Mouse (Mus musculus) intestine, embryonic 15.5 days (tissue): ENCODE data around the gene Bcl2. TPM values are rescaled to one million over a fixed set of nuclear protein-coding genes. Genes with fewer than 3 reads are reported as not detected.
A peak's percentile ranks its signal among the peaks of the same experiment; 100 is the strongest.

ENCODE experiments used
- ATAC-seq: fragments of 200-750 bp; cut with Nextera tagmentation; 2 replicates; pipeline ENCODE4 v1.8.0; 2017; ENCODE audit warnings: moderate TSS enrichment, moderate library complexity
- H3K27ac ChIP-seq: fragments of 300-500 bp; sonication (generic); 2 replicates; pipeline ENCODE4 v1.5.1; 2015; ENCODE audit warnings: mild to moderate bottlenecking, inconsistent platforms
- H3K27me3 ChIP-seq: fragments of 300-500 bp; sonication (generic); replicated peaks from 2 replicates; pipeline ENCODE4 v1.6.1; 2015; ENCODE audit warnings: inconsistent platforms
- H3K36me3 ChIP-seq: fragments of 300-500 bp; sonication (generic); 2 replicates; pipeline ENCODE4 v1.6.1; 2015; ENCODE audit warnings: inconsistent platforms
- H3K4me1 ChIP-seq: fragments of 300-500 bp; sonication (generic); replicated peaks from 2 replicates; pipeline ENCODE4 v1.6.1; 2015; ENCODE audit warnings: inconsistent platforms
- H3K4me2 ChIP-seq: fragments of 300-500 bp; sonication (generic); replicated peaks from 2 replicates; pipeline ENCODE4 v1.6.1; 2015; ENCODE audit warnings: mild to moderate bottlenecking, inconsistent platforms
- H3K4me3 ChIP-seq: fragments of 300-500 bp; sonication (generic); replicated peaks from 2 replicates; pipeline ENCODE4 v1.5.1; 2015; ENCODE audit warnings: inconsistent platforms
- H3K9ac ChIP-seq: fragments of 300-500 bp; sonication (generic); 2 replicates; pipeline ENCODE4 v1.6.1; 2015; ENCODE audit warnings: inconsistent platforms
- H3K9me3 ChIP-seq: fragments of 300-500 bp; sonication (generic); 2 replicates; pipeline ENCODE4 v1.6.1; 2016; ENCODE audit warnings: inconsistent platforms
- WGBS: fragments of 180-500 bp; shearing (Covaris S2); methylation state at CpG from one replicate; pipeline ENCODE4 v1.1.7; 2015; 5-methylcytosine and 5-hydroxymethylcytosine counted together
- polyA plus RNA-seq: library from polyadenylated mRNA; unstranded; fragments of >200 nt; fragmentation: Nextera tagmentation; extraction: Ambion mirVana; gene quantifications from 2 replicates; pipeline ENCODE4 v1.2.1, GENCODE M21; 2015

Gene Bcl2
- polyA plus RNA-seq, 1 experiment from 2014 or later: 13.2 TPM

DNA sequence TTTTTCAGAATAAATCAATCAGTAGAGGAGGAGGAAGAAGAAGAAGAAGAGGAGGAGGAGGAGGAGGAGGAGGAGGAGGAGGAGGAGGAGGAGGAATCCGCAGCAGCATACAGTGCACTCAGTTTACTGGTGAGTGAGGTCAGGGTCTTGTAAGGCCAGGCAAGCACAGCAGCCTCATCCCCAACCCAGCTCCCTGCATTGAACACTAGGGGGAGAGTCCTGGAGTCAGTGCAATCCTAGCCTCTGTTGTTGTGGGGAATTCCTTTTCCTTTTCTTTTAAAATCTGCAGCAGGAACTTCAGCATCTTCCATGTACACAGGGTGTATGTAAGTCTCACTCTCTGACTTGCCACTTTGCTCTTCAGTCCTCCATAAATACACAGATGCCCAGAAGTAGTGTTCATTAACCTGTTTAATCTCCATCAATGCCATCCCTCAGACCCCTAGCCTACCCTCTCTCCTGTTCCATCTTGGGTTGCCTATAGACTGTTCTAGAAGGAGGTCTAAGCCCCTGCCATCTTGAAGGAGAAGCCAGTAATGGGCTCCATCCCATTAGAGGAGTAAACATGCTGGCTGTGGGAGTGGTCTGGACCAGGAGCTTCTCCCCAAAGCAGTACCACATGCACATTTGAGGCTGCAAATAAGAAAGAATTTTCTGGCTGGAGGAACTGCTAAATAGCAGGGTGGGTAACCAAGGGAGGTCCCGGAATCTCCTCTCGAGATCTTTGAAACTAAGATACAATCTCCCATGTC is 85.2 kb downstream of the Bcl2 start:
- 31% methylated on average over 3 of the region's 3 CpGs for WGBS
- Histone ChIP-seq H3K27ac (peak overlapping the region; percentile 52; the same call in 1 of the 2 replicates), H3K9ac (no peak overlapping the region), H3K4me1 (peaks cover 20% of the 10 kb centered on the region), H3K4me2 (peak overlapping the region; percentile 35), H3K4me3 (no peak overlapping the region), H3K9me3 (no peaks in the 10 kb centered on the region), H3K27me3 (no peaks in the 10 kb centered on the region), H3K36me3 (no peaks in the 10 kb centered on the region)
- ATAC-seq: peak; percentile 37

DNA sequence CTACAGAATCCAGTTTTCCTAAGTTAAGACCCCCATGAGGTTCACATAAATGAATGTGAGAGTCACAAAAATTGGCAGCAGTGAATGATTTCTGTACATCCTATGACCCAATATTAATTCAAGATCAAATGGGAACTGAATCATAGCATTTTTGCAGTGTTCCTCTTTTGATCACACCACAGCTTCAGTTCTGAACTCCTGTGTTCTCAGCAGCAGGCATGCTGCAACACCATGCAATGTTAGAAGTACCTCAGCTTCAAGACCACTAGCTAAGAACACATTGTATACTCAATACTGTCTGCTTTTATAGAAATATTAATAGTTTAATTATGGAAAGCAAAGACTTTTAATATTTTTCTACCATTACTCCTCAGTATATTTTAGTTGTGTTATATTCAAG is 85.8 kb downstream of the Bcl2 start:
- no peaks in the 10 kb centered on the region for H3K36me3 ChIP-seq
- no peak overlapping the region for H3K9ac ChIP-seq
- H3K27ac ChIP-seq: no peak overlapping the region
- H3K4me3 ChIP-seq: no peak overlapping the region
- peaks cover 20% of the 10 kb centered on the region for H3K4me1 ChIP-seq
- no peaks in the 10 kb centered on the region for H3K27me3 ChIP-seq
- H3K4me2 ChIP-seq: no peak overlapping the region
- no peak for ATAC-seq
- no peaks in the 10 kb centered on the region for H3K9me3 ChIP-seq

DNA sequence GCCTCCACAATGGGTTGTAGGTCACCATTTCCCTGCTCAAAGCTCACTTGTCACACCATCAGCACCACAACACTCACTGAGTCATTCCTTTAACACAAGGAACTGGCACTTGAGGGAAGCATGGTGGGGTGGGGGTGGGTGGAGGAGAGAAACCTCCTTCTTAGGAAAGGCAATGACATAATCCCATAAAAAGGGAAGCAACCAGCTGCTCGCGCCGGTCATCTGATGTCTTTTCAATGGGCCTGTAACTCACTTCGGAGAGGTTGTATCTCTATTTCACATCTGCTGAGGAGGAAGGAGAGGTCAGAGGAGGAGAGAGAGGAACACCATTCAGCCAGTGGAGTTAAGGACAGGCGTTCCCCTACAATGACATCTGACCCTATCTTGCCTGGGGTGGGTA is 86.8 kb downstream of the Bcl2 start:
- no peak overlapping the region for H3K4me3 ChIP-seq
- no peak overlapping the region for H3K4me2 ChIP-seq
- ATAC-seq: no peak
- H3K36me3 ChIP-seq: no peaks in the 10 kb centered on the region
- H3K27me3 ChIP-seq: no peaks in the 10 kb centered on the region
- H3K4me1 ChIP-seq: peaks cover 20% of the 10 kb centered on the region
- H3K27ac ChIP-seq: no peak overlapping the region
- H3K9ac ChIP-seq: no peak overlapping the region
- no peaks in the 10 kb centered on the region for H3K9me3 ChIP-seq
- 52% methylated on average over 5 of the region's 5 CpGs for WGBS

DNA sequence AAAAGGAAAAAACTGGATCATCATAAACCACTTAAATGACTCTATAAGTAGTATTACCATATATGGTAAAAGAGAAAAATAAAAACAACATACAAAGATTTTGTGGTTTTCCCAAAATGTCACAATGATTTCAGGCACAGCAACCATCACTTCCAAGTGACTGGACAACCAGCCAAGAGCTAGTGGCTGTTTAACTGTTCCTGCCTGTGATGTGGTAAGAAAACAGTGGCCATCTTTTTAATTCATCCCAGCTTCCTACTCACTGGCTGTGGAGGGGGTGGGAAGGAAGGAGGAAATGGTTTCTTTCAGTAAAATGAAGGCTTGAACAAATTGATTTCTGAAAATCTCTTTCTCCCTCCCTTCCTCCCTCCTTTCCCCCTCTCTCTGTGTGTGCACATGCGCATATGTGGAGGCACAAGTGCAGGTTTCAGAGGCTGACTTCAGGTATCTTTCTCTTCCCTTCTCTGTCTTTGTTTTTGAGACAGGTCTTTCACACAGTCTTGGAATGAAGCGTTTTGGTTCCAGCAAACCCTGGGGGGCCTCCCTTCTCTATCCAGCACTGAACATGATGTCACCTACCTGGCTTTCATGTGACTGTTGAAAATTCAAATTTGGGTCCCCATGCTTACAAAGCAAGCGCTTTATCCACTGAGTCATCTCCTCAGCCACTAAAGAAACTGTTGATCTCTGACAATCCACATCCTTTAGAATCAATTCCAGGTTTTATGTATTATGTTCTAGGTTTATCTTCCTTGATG is 93.7 kb downstream of the Bcl2 start:
- no peaks in the 10 kb centered on the region for H3K9me3 ChIP-seq
- H3K27ac ChIP-seq: no peak overlapping the region
- H3K4me2 ChIP-seq: no peak overlapping the region
- ATAC-seq: no peak
- H3K9ac ChIP-seq: no peak overlapping the region
- no peaks in the 10 kb centered on the region for H3K27me3 ChIP-seq
- H3K4me3 ChIP-seq: no peak overlapping the region
- H3K4me1 ChIP-seq: no peaks in the 10 kb centered on the region
- H3K36me3 ChIP-seq: no peaks in the 10 kb centered on the region
- 88% methylated on average over 3 of the region's 3 CpGs for WGBS

- no peaks in the 10 kb centered on the region for H3K4me1 ChIP-seq
- no peak overlapping the region for H3K4me2 ChIP-seq
- no peak for ATAC-seq
- no peak overlapping the region for H3K9ac ChIP-seq
- no peaks in the 10 kb centered on the region for H3K36me3 ChIP-seq
- no peak overlapping the region for H3K4me3 ChIP-seq
- H3K9me3 ChIP-seq: no peaks in the 10 kb centered on the region
- no peaks in the 10 kb centered on the region for H3K27me3 ChIP-seq
- 61% methylated on average over 3 of the region's 3 CpGs for WGBS
- no peak overlapping the region for H3K27ac ChIP-seq
These were observed 95.3 kb downstream of the Bcl2 start for GRCm38 (mm10) chr1:106618814-106619213.

DNA sequence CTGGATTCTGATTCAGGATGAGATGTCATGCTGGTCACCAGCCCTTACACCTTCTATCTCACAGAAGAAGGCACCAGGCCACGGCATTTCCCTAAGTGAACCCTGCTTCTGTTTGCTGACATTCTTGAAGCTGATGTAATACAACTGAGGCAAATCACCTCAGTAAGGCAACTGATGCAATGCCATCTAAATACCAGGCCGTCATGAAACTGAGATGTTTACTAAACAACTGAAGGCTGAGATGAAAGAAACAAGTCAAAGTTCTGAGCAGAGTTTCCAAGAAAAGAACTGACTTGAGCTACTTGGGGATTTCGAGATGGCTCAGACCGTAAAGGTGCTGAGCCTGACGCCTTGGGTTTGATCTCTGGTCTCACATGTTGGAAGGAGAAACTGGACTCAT is 97.1 kb downstream of the Bcl2 start:
- WGBS: 81% methylated on average over 5 of the region's 5 CpGs
- no peaks in the 10 kb centered on the region for H3K27me3 ChIP-seq
- no peak for ATAC-seq

GRCm38 (mm10) chr1:106613371-106613770 is 100.7 kb downstream of the Bcl2 start:
- Histone ChIP-seq H3K9me3 (no peaks in the 10 kb centered on the region), H3K27me3 (no peaks in the 10 kb centered on the region), H3K4me1 (peaks cover 6% of the 10 kb centered on the region; the same call in 1 of the 2 replicates), H3K9ac (no peak overlapping the region), H3K4me2 (no peak overlapping the region), H3K36me3 (no peaks in the 10 kb centered on the region), H3K4me3 (no peak overlapping the region), H3K27ac (no peak overlapping the region)
- no peak for ATAC-seq
- 84% methylated on average over 5 of the region's 5 CpGs for WGBS

More for the DNA sequence above, 97.1 kb downstream of the Bcl2 start:
- no peak overlapping the region for H3K4me2 ChIP-seq
- H3K4me1 ChIP-seq: 0 out of 2 replicates have a peak, but pooled peaks cover 2% of the 10 kb centered on the region
- no peaks in the 10 kb centered on the region for H3K9me3 ChIP-seq
- H3K36me3 ChIP-seq: no peaks in the 10 kb centered on the region
- no peak overlapping the region for H3K9ac ChIP-seq
- H3K4me3 ChIP-seq: no peak overlapping the region
- H3K27ac ChIP-seq: no peak overlapping the region

GRCm38 (mm10) chr1:106612166-106613031 is 101.7 kb downstream of the Bcl2 start:
- Histone ChIP-seq H3K4me3 (no peak overlapping the region), H3K27ac (no peak overlapping the region), H3K36me3 (no peaks in the 10 kb centered on the region), H3K9ac (no peak overlapping the region), H3K4me1 (peaks cover 6% of the 10 kb centered on the region; the same call in 1 of the 2 replicates), H3K4me2 (no peak overlapping the region), H3K9me3 (no peaks in the 10 kb centered on the region), H3K27me3 (no peaks in the 10 kb centered on the region)
- ATAC-seq: peak; percentile 11; the same call in 1 of the 2 replicates
- 67% methylated on average over 8 of the region's 8 CpGs for WGBS

DNA sequence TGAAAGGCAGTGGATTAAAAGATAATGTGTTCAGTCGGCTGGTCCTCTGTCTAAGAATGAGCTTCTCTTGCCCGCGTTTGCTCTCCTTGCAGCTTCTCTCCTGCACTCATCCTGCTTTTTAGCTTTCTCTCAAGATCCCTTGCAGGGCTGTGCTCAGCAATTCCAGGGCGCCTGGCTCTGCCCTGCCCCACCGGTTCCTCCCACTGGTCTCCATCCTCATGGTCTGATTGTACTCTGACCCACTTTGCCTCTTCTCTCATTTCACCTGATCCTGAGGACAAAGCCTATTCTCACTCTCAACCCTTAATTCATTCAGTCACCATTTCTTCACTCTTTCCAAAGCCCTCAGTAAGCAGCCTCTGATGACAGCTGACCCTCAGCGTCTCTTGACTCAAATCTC is 102.8 kb downstream of the Bcl2 start:
- 73% methylated on average over 6 of the region's 6 CpGs for WGBS
- Histone ChIP-seq H3K27me3 (no peaks in the 10 kb centered on the region), H3K27ac (no peak overlapping the region), H3K9me3 (no peaks in the 10 kb centered on the region), H3K9ac (no peak overlapping the region), H3K4me1 (peaks cover 6% of the 10 kb centered on the region; the same call in 1 of the 2 replicates), H3K36me3 (no peaks in the 10 kb centered on the region), H3K4me2 (no peak overlapping the region), H3K4me3 (no peak overlapping the region)
- ATAC-seq: peak; percentile 66

DNA sequence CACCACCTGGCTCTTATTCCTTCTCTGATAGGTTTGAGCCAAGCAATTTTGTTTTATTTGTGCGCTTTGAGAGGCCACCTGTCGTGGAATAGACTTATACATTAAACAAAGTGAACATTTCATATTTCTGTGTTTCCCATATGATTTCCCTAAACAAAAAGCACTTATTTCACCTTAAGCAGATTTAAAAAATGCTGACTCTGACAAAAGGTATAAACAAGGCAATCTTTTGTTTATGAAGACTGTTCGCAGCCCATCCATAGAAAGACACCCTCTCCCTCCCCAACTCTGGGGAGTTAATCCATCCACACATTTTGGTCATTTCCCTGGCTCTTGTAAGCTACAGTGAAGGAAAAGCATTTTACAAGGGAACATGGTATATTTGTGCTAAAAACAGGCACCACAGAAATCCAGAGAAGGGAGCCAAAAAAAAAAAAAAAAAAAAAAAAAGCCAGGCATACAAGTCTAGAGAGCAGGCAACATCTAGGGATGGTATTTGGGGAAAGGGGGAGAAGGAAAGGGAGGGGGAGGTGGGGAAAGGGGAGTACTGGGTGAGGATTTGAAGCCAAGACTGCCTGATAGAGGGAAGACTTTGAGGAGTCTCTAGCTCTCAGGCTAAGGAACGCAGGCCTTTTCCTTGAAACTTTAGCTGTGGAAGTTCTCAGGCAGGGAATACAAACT is 105.8 kb downstream of the Bcl2 start:
- H3K4me3 ChIP-seq: no peak overlapping the region
- no peaks in the 10 kb centered on the region for H3K36me3 ChIP-seq
- no peaks in the 10 kb centered on the region for H3K27me3 ChIP-seq
- H3K9me3 ChIP-seq: no peaks in the 10 kb centered on the region
- H3K4me1 ChIP-seq: peaks cover 11% of the 10 kb centered on the region
- H3K27ac ChIP-seq: no peak overlapping the region
- WGBS: 59% methylated on average over 4 of the region's 4 CpGs
- no peak overlapping the region for H3K4me2 ChIP-seq
- no peak overlapping the region for H3K9ac ChIP-seq
- no peak for ATAC-seq

DNA sequence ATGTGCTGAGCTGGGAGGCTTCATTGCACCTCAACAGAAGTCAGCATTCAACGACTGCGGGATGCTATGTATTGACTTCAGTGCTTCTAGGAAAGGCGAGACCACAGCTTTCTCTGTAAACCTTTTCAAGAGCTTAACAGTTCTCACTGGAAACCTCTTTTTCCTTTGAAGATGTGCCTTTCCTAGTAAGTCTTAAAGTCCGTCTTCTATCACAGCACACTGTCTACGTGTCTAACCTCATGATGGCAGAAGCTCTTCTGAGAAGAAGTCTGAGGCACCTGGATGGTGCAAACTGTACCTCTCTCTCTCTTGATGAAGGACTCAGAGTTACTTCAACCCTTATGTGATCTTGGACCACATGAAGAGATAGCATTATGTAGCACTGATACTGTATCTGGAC is 107.1 kb downstream of the Bcl2 start:
- peaks cover 16% of the 10 kb centered on the region for H3K4me1 ChIP-seq
- no peak for ATAC-seq
- no peak overlapping the region for H3K27ac ChIP-seq
- no peak overlapping the region for H3K4me3 ChIP-seq
- no peaks in the 10 kb centered on the region for H3K27me3 ChIP-seq
- WGBS: 89% methylated on average over 5 of the region's 5 CpGs
- H3K9ac ChIP-seq: no peak overlapping the region
- H3K4me2 ChIP-seq: no peak overlapping the region
- no peaks in the 10 kb centered on the region for H3K9me3 ChIP-seq
- H3K36me3 ChIP-seq: no peaks in the 10 kb centered on the region

- no peak overlapping the region for H3K4me3 ChIP-seq
- no peaks in the 10 kb centered on the region for H3K27me3 ChIP-seq
- H3K4me2 ChIP-seq: no peak overlapping the region; the same call in 1 of the 2 replicates
- H3K9ac ChIP-seq: no peak overlapping the region
- H3K9me3 ChIP-seq: no peaks in the 10 kb centered on the region
- WGBS: 29% methylated on average over 4 of the region's 4 CpGs
- H3K4me1 ChIP-seq: peaks cover 12% of the 10 kb centered on the region
- peak; percentile 45 for ATAC-seq
- H3K36me3 ChIP-seq: no peaks in the 10 kb centered on the region
- H3K27ac ChIP-seq: no peak overlapping the region
These were observed 110.7 kb downstream of the Bcl2 start for GRCm38 (mm10) chr1:106603406-106603805.
